Mouse (Mus musculus): Measurements from ENCODE around the gene Ppara. TPM values are rescaled to one million over a fixed set of nuclear protein-coding genes. Genes with fewer than 3 reads are reported as not detected.

Ppara gene
- total RNA-seq, 2 experiments from 2014 or later = not detected

DNA sequence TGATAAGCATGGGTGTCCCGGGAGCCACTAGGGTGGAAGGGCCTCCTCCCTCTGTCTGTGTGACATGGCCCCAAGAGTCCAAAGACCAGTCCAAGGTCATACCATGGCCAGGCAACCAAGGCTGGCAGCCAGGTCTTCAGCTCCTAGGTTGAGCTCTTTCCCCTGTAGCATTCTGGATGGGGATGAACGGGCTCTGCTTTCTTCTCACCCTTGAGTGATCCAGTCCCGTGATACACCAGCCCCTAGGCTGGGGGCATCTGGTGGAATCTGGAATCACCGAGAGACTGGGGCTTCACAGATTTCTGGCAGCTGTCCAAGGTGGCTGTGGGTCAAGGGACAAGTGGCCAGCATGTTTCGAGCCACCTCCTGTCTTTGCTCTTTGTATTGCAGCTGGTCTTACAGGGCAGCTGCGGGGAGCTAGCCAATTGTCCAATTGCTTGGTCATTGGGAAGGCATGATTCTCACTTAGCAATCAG, 14.4 kb upstream of the Ppara start:
- ATAC-seq (replicated peaks; ENCODE audit: poor library complexity, severe bottlenecking) = no peak

DNA sequence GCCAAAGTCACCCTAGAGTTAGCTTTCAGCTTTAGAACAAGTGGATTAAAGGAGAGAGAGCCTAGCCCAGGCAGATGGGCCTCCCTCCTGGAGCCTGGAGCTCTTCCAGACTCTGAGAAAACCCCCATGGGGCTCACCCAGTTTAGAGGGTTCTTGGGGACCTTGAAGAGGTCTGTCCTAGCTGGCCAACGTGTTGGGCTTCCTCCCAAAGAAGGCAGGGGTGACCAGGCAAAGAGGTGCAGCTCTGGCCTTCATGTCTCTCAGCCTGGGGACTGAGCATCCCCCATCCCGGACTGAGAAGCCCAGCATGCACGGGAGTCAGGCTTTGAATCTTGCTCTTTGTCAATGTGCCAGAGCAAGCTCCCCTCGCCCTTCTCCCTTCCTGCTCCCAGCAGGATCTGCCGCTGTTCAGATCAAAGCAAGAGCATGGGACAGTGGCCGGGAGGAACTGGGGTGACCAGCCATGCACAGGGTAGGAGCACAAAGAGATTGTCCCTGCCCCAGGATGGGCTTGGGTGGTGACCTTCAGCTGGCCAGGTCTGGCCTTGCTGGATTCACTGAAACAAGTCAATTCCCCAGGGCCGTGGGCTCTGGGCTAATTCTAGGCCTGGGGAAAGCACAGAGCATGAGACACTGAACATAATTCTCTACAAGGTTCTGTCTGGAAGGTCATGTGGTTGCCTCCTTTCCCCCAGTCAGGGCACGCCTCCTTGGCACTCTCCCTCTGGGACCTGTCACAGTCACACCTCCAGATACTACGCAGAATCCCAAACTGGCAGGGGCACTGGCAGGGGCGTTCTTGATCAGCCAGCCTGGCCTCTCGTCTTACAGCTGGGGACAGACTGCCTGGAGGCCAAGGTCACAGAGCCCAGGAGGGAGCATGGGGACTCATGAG, 10.3 kb upstream of the Ppara start:
- no peak for ATAC-seq (replicated peaks; ENCODE audit: poor library complexity, severe bottlenecking)

DNA sequence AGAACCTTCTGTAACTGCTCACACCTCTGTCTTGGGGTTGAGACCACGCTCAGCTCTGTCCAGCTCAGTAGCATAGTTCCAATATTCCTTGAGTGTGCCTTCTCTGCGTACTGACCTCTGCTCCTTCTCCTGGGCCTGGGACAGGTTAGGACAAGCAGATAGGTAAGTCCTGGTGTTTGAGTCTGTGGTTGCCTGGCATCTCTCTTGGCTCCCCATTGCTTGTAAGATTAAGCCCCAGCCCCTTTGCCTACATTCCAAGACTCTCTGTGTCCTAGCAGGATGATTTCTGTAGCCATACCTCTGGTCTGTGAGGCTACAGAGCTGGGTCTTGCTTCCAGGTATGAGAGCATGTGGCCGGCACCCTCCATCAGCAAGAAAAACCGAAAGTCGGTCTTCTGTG, 6.6 kb upstream of the Ppara start:
- no peak for ATAC-seq (replicated peaks; ENCODE audit: poor library complexity, severe bottlenecking)

DNA sequence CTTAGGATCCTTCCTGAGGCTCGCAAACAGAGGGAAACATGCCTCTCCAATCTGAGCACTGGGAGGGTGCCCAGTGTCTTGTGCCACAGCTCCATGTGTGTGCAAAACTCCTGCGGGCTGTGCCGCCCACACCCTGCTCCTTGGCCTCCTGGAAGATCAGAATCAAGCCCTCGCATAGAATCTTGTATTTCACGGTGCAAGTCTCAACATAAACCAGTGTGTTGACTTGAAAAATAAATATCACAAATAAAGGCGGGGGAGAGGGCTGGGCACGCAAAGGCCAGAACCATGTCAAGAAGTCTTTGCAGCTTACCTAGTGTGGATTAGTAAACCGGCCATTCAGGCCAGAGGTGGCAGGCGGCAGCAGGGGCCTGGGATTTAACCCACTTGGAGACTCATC, 5.5 kb upstream of the Ppara start:
- no peak for ATAC-seq (replicated peaks; ENCODE audit: poor library complexity, severe bottlenecking)

GRCm38 (mm10) chr15:85730027-85730426, 4.8 kb upstream of the Ppara start:
- no peak for ATAC-seq (replicated peaks; ENCODE audit: poor library complexity, severe bottlenecking)

- ATAC-seq (replicated peaks; ENCODE audit: poor library complexity, severe bottlenecking) = no peak
Observed at GRCm38 (mm10) chr15:85731885-85732603, 2.7 kb upstream of the Ppara start.

DNA sequence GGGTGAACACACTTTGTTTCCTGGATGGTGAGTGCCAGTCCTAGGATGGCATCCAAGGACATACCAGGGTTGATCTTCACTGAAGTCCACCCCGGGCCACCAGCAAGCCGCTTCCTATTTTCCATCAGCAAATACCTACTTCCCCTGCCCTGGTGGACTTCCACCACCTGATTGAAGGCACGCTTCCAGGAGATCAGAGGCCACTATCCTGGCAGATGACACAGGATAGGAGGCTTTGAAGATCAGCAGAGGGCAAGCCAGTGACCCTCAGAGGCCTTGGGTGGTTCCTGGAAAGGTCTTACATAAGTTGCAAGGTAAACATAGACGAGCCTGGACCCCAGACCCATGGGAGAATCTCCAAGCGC, 2.2 kb upstream of the Ppara start:
- no peak for ATAC-seq (replicated peaks; ENCODE audit: poor library complexity, severe bottlenecking)

- ATAC-seq (replicated peaks; ENCODE audit: poor library complexity, severe bottlenecking) = no peak
Observed at GRCm38 (mm10) chr15:85733686-85734085, 1.1 kb upstream of the Ppara start.

- ATAC-seq (replicated peaks; ENCODE audit: poor library complexity, severe bottlenecking) = no peak
Observed at GRCm38 (mm10) chr15:85734148-85734547, 635 bp upstream of the Ppara start.

DNA sequence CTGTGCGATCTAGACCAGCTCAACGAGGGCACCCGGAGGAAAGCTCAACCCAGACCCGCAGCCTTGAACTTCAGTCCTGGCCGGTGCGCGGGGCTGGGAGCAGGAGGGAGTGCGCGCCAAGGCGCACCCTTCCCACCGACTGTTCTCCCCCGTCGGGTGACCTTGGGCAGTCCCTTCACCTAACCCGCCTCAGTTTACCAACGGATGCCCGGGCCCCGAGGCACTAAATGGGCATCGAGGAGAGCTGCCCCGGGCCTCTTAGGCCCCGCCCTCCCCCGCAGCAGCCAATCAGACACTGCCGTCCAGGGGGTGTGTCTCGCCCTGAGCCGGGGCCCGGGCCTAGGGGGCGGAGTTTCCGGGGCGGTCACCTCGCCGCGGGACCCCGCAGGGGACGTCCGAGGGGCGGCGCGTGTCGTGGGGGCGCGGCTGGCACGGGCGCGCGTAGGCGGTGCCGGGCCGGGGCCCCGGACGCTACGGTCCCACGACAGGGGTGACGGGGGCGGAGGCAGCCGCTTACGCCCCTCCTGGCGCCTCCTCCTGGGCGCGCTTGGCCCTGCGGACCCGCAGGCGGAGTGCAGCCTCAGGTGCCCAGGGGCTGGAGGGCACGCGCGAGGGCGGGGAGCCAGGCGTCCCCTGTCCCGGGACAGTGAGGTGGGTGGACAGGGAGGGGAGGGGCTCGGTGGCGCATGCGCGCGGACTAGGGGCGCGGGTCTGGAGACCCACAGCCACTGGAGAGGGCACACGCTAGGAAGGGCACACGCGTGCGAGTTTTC, 466 bp downstream of the Ppara start:
- peak; percentile 88 for ATAC-seq (replicated peaks; ENCODE audit: poor library complexity, severe bottlenecking)

- no peak for ATAC-seq (replicated peaks; ENCODE audit: poor library complexity, severe bottlenecking)
Observed at GRCm38 (mm10) chr15:85735836-85736190, 1.0 kb downstream of the Ppara start.

- no peak for ATAC-seq (replicated peaks; ENCODE audit: poor library complexity, severe bottlenecking)
Observed at GRCm38 (mm10) chr15:85736506-85736905, 1.7 kb downstream of the Ppara start.

DNA sequence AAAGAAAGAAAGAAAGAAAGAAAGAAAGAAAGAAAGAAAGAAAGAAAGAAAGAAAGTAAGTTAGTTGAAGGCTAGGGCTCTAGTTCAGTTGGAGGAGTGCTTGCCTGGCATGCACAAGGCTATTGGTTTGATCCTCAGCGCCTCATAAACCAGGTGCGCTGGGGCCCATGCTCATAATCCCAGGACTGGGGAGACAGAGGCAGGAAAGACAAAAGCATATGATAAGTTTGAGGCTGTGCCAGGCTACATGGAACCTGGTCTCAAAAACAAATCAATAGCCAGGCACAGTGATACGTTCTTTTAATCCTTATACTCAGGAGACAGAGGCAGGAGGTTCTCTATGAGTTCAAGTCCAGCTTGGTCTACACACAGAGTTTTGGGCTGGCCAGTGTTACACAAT, 3.6 kb downstream of the Ppara start:
- ATAC-seq (replicated peaks; ENCODE audit: poor library complexity, severe bottlenecking) = no peak

- no peak for ATAC-seq (replicated peaks; ENCODE audit: poor library complexity, severe bottlenecking)
Observed at GRCm38 (mm10) chr15:85738939-85739338, 4.2 kb downstream of the Ppara start.

DNA sequence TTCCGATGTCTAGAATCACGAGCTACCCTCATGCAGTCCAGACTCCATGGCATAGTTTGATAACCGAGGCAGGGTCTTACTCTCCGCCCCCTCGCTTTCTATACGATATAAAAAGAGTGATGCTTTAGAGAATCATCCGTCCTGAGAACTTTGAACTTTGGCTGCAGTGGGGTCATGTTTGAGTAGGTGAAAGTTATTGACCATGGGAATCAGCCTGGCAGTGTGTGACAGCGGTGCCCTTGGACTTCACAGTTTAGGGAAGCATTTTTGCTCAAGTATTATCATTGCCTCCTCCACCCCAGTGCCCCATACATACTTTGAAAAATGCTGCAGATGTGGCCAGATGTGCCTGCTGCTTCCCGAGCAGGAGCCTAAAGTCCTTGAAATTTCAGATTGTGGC, 7.8 kb downstream of the Ppara start:
- no peak for ATAC-seq (replicated peaks; ENCODE audit: poor library complexity, severe bottlenecking)

GRCm38 (mm10) chr15:85743946-85744345, 9.2 kb downstream of the Ppara start:
- no peak for ATAC-seq (replicated peaks; ENCODE audit: poor library complexity, severe bottlenecking)

GRCm38 (mm10) chr15:85746178-85746577, 11.4 kb downstream of the Ppara start:
- ATAC-seq (replicated peaks; ENCODE audit: poor library complexity, severe bottlenecking) = no peak

DNA sequence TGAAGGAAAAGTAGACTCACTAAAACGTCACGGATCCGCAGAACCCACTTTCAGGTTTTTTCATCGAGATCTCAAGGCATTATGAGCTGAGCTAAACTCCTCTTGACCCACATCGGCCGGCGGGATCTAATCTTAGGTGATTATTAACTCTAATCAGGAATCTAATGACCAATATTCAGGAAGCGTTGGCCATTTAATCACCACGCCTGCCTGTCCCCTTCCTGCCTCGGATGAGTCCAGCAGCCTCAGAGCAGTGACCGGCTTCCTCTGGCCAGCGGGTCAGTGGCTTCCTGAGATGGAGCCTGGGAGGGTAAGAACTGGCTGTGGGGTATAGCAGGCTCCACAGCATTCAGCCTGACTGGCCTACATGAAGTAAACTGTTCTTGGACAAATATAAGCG, 11.9 kb downstream of the Ppara start:
- no peak for ATAC-seq (replicated peaks; ENCODE audit: poor library complexity, severe bottlenecking)

DNA sequence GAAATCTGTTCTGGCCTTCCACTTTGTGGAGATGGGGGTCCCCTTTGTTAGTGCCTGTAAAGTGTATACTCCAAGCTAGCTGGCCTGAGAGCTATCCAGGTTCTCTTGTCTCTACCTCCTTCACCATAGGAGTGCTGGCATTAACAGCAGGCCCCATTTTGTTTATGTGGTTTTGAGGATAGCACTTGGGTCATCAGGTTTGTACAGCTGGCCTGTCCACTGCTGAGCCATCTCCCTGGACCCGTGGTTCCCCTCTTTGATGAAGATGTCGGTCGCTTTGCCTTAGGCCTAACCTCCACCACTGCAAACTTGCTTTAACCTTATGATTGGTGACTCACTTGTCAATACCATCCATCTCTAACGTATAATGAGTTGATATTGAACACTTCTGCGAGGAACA, 13.2 kb downstream of the Ppara start:
- ATAC-seq (replicated peaks; ENCODE audit: poor library complexity, severe bottlenecking) = no peak

DNA sequence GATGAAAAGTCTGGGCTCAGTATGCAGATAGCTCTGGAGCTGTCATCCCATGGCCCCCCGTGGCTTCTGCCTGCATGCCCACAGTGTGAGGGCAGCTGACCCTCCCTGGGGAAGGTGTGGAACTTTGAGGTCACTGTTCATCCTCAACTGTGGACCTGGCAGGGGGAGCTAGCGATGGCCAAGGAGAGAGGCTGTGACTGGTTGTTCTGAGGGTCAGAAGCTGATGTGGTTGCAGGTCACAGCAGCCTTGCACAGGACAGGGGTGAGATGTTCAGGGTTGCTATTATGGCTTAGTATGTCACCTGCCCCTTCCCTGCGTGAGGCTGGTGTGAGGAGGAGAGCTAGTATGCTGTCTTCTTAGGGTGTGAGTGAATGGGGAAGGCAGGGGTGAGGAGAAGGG, 13.7 kb downstream of the Ppara start:
- ATAC-seq (replicated peaks; ENCODE audit: poor library complexity, severe bottlenecking) = no peak

DNA sequence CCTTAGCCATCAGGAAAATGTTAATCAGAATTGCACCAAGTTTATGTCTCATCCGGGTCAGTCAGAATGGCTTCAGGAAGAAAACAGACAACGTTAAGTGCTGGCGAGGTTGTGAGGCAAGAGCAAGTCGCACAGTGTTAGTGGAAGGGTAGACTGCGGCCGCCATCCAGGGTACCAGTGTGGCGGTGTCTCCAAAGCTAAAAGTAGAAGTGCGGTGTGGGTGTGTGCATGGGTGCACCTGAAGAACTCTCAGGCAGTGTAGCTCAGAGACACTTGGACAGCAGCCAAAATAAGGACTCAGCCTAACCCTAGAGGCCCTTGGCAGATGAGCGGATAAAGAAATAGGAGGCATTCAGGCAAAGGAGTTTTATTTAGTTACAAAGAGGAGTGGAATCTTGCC, 14.4 kb downstream of the Ppara start:
- no peak for ATAC-seq (replicated peaks; ENCODE audit: poor library complexity, severe bottlenecking)

Data from granulocyte monocyte progenitor cell, adult 5-6 weeks (primary cell).